Mouse (Mus musculus): ENCODE measurements at regions not wholly inside any gene's neighbourhood (a gene's known extent, or its start where the extent isn't known, plus 50 kb on each side); places are given as distances from the start of the nearest gene placed in this dataset.

- DNase-seq, result no peak
Observed at GRCm38 (mm10) chr2:9595236-9595850, 285.7 kb upstream of the 4930412O13Rik start.

GRCm38 (mm10) chr2:9596135-9596534 lies 284.9 kb upstream of the 4930412O13Rik start:
- DNase-seq, result no peak

GRCm38 (mm10) chr2:9604984-9605383 lies 276.1 kb upstream of the 4930412O13Rik start:
- no peak for DNase-seq

DNA sequence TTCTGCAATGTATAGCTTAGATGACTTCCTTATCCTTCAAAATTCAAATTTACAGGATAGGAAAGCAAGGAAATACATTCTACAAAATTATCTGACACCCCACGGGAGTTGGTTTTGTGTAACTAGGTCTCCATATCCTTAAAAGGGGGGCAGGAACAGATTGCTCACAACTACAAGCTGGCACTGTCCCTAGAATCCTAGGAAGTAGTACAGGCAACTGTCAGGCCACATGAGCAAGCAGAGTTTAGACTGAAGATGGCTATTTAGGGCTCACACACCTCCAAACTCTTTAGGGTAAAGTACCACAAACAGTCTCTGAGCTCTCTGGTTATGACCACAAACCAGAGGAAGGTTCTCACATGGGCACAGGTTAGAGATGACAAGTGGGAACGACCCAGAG lies 273.5 kb upstream of the 4930412O13Rik start:
- no peak for DNase-seq

- DNase-seq, result peak; percentile 5
Observed at GRCm38 (mm10) chr2:9614415-9614814, 266.6 kb upstream of the 4930412O13Rik start.

DNA sequence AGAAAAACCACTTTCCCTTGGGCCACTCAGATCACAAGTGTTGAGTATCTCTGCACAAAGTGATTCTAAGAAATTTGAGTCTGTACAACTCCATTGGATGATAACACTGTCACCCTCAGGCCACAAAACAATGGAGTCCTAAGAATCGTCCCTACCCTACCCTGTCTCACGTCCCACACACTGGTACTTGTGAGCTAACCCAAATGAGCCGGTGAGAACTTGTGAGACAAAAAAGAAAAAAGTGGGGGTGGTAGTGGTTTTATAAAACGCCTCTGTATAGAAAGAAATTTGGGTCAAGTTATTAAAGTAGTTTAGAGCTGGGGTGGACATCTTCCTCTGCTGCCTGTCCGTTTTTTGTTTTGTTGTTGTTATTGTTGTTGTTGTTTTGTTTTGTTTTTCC lies 264.8 kb upstream of the 4930412O13Rik start:
- peak; percentile 46 for DNase-seq

- peak; percentile 98 for DNase-seq
Observed at GRCm38 (mm10) chr2:9620303-9621244, 260.5 kb upstream of the 4930412O13Rik start.

- DNase-seq, result peak; percentile 2
Observed at GRCm38 (mm10) chr2:9623702-9624101, 257.4 kb upstream of the 4930412O13Rik start.

- peak; percentile 58 for DNase-seq
Observed at GRCm38 (mm10) chr2:9628026-9628425, 253.0 kb upstream of the 4930412O13Rik start.

- peak; percentile 99 for DNase-seq
Observed at GRCm38 (mm10) chr2:9632719-9633446, 248.2 kb upstream of the 4930412O13Rik start.

GRCm38 (mm10) chr2:9639262-9639661 lies 241.8 kb upstream of the 4930412O13Rik start:
- DNase-seq, result peak; percentile 18

DNA sequence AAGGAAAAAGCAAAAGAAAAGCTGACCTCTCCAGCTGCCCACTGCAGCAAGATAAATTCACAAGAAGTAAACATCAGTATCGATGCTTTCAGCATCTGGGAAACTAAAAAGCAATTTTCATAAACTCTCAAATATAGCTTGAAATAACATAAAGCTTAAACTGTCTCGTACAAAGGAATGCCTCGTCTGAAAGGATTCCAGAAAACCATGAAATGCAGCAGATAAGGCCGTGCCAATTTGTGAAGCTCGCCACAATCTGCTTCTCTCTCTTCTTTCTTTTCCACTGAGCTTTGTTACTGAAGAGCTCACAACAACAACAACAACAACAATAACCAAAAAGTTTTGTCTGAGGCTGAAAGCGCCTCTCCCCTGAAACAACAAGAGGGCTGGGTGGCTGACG lies 239.4 kb upstream of the 4930412O13Rik start:
- peak; percentile 49 for DNase-seq

- peak; percentile 56 for DNase-seq
Observed at GRCm38 (mm10) chr2:9642411-9642810, 238.6 kb upstream of the 4930412O13Rik start.

DNA sequence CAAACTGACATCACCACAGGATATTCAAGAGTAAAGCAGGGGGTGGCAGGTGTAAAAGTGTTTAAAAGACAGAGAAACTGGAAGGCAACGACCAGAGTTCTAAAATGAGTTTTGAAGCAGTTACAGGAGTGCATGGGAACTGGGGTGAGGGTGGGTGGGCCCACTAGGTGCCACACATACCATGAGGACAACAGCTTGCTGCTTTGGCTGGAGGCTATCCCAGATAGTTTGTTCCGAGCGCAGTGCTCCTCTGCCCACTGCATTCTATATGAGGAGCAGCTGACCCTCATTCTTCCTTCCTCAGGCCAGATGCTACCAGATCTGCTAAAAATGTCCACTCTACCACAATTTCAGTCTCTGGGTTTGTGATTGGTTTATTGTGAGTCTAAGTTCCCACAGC lies 234.6 kb upstream of the 4930412O13Rik start:
- DNase-seq, result peak; percentile 68

DNA sequence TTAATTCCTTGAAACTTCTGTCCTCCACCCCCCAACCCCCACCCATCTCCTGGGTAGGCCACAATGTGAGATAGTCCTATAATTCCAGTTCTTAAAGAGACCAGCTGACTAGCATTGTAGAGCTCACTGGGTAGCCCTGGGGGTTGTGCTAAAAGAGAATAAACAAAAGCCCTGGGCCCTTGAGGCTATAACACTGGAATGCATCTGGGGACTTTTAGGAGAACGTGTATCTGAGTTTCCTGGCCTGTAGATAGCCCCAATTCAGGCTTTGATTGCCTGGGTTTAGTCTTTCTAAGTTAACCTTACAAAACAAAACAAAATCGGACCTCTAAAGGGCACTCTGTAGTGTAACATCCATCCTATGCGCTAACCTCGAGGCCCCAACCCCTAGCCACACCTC lies 234.1 kb upstream of the 4930412O13Rik start:
- peak; percentile 33 for DNase-seq

- peak; percentile 3 for DNase-seq
Observed at GRCm38 (mm10) chr2:9650082-9650481, 231.0 kb upstream of the 4930412O13Rik start.

- no peak for DNase-seq
Observed at GRCm38 (mm10) chr2:9658880-9659279, 222.2 kb upstream of the 4930412O13Rik start.

DNA sequence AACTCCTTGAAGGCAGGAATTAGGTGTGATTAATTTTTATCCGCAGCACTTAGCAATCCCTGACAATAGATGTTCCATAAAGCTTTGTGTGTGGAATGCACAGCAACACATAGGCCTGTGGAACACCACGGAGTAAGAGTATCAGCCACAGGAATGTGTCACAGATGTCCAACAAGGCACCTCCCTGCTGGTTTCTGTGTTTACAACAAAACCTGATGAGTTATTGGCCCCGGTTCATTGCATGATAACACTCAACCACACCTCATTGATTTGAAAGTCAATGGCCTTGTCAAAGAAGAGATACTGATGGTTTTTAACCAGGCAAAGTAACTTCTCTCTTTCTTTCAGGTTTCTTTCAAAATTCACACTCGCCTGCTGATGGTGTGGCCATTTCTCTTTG lies 211.4 kb upstream of the 4930412O13Rik start:
- DNase-seq, result peak; percentile 31

DNA sequence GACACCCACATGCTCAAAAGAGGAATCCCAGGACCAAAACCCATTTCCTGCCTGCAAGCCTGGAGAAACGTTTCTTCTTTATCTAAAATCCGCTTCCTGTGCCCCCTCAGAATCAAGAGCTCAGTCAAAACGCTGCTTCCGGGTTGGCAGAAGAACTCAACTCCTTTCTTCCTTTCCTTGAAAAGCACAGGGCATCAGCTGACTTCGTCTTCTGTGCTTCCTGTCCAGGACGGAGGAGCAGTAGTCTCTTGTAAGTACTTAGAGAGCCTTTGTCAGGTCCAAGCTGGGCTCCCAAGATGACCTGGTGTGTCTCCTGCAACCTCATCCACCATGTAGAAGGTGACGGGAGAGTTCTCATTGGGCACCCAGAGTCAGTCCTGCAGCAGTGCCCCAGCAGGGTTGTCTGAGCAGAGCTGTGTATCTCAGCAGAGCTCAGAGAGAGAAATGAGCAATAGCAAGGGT lies 199.3 kb upstream of the 4930412O13Rik start:
- DNase-seq, result peak; percentile 91

DNA sequence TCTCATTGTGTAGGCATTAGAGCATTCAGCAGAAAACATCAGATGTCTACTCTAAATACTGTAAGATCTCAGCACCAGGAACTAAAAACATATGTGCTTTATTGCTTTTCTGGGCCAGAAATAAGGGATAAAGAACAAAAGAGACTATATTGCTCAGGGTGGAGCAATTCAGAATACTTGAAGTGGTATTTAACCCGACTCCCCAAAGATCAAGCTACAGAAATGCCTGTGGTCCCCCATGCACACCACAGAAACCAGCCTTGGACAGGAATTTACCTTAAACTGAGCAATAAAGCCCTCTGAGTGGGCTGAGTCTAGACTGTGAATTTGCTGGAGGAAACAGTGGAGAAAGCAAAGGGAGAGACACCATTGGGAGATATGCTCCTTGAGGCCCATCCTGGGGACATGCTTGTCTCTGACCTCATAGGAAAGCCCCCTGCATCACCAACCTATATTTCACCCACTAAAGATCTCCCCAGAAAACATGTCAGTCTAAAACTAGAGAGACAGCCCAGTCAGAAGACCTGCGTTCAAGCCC lies 197.3 kb upstream of the 4930412O13Rik start:
- no peak for DNase-seq

DNA sequence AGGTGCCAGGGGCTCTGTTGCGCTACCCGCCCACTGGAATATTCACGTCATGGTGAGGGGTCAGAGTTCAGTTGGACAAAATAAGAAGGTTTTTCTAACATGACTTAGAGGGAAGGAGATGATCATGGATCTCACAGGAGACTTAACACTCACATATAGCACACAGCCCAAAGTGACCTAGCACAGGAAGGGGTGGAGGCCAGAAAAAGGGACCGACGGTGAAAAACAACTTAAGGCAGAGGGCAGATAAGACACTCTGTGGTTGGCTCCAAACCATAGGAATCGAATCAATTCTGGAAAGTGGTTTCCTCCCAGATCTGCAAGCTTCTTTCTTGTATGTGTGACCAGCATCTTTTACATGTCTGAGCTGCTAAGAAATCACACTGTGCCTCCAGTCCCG lies 192.9 kb upstream of the 4930412O13Rik start:
- peak; percentile 85 for DNase-seq

GRCm38 (mm10) chr2:9689518-9689917 lies 191.5 kb upstream of the 4930412O13Rik start:
- DNase-seq, result peak; percentile 76

DNA sequence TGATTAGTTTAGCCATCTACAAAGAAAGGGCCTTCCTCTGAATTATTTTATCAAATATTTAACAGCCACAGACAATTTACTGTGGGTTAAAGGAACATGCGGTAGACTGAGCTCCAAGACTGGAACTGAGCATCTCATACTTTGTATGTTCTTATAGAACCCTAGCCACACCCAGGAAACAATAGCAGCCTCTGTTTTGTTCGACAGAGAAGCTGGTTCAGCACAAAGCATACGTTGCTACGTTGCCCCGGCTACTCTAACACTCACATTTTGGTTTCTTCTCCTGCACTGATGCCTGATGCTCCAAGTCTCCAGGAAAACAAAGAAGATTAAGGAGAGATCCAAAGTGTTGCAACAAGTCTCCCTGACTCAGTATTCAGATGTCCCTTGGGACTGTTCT lies 189.5 kb upstream of the 4930412O13Rik start:
- no peak for DNase-seq

All from heart, adult 11 months (tissue).